In genomic region chr6:14195351-14195750, GRCm38 (mm10) we compare ENCODE assay signal across 14 mouse cellular contexts.
"Had no signal": no experiment of that assay in that cellular context is flagged by ENCODE, and none has a peak within 500 bp of the region (broad histone marks: within the 10 kb centered on the region; RNA-seq: fewer than 3 reads in every experiment).

No protein-coding gene starts in this region.

- H3K4me2 ChIP-seq: lung, embryonic 14.5 days; midbrain, embryonic 12.5 days; midbrain, embryonic 15.5 days; neural tube, embryonic 12.5 days; stomach, embryonic 15.5 days had no signal

- H3K27me3 ChIP-seq: midbrain, embryonic 12.5 days; midbrain, embryonic 15.5 days; neural tube, embryonic 12.5 days; stomach, embryonic 15.5 days had no signal

- H3K36me3 ChIP-seq: midbrain, embryonic 10.5 days; midbrain, embryonic 12.5 days; midbrain, embryonic 15.5 days; neural tube, embryonic 12.5 days; stomach, embryonic 15.5 days had no signal

- H3K9me3 ChIP-seq: midbrain, embryonic 10.5 days; midbrain, embryonic 12.5 days; midbrain, embryonic 15.5 days; neural tube, embryonic 12.5 days; stomach, embryonic 15.5 days had no signal

- H3K4me1 ChIP-seq: midbrain, embryonic 10.5 days; midbrain, embryonic 12.5 days; midbrain, embryonic 15.5 days; neural tube, embryonic 12.5 days; stomach, embryonic 15.5 days had no signal

- DNase-seq: lung, adult 18-20 months; lung, embryonic 14.5 days; lung, postnatal 10 days; lung, postnatal 4 days; right cerebral cortex, postnatal 14 days; thymus, adult 2 months; thymus, postnatal 25 days; thymus, postnatal 4 days had no signal

- H3K27ac ChIP-seq: midbrain, embryonic 10.5 days; midbrain, embryonic 12.5 days; midbrain, embryonic 15.5 days; neural tube, embryonic 12.5 days; stomach, embryonic 15.5 days; stomach, postnatal 0 days had no signal

- ATAC-seq: midbrain, embryonic 15.5 days had no signal

- H3K9ac ChIP-seq: lung, embryonic 14.5 days; midbrain, embryonic 12.5 days; midbrain, embryonic 15.5 days; neural tube, embryonic 12.5 days; stomach, embryonic 15.5 days had no signal

- H3K4me3 ChIP-seq: midbrain, embryonic 10.5 days; midbrain, embryonic 12.5 days; midbrain, embryonic 15.5 days; neural tube, embryonic 12.5 days; stomach, embryonic 15.5 days had no signal
